Mouse (Mus musculus) spleen, adult 2 months (tissue): ENCODE measurements around the gene Thap2. TPM values are rescaled to one million over a fixed set of nuclear protein-coding genes. Genes with fewer than 3 reads are reported as not detected.

Experiments
- DNase-seq, 2 experiments: peaks; one replicate each; pipeline versions ENCODE4 v3.0.0 to v3.0.0-alpha.2; 2012 to 2021; ENCODE audit warnings: low spot score in 2 of 2, low read depth in 1 of 2
- H3K27ac ChIP-seq: fragments of 200-500 bp; 2 replicates; pipeline ENCODE4 v1.5.1; 2012; ENCODE audit warnings: low read length, inconsistent platforms; ENCODE audit not compliant: insufficient read depth
- H3K27me3 ChIP-seq: fragments of 200-500 bp; 2 replicates; pipeline ENCODE4 v1.6.1; 2012; ENCODE audit warnings: mild to moderate bottlenecking, moderate library complexity, low read length, inconsistent platforms; ENCODE audit not compliant: control insufficient read depth, insufficient read depth
- H3K36me3 ChIP-seq: fragments of 200-500 bp; 2 replicates; pipeline ENCODE4 v1.6.1; 2012; ENCODE audit warnings: mild to moderate bottlenecking, low read length, inconsistent platforms; ENCODE audit not compliant: control insufficient read depth, insufficient read depth
- H3K4me1 ChIP-seq: fragments of 200-500 bp; 2 replicates; pipeline ENCODE4 v1.6.1; 2011; ENCODE audit warnings: inconsistent platforms; ENCODE audit not compliant: control insufficient read depth, insufficient read depth, insufficient read length
- H3K4me3 ChIP-seq: fragments of 200-500 bp; 2 replicates; pipeline ENCODE4 v1.5.1; 2011; ENCODE audit warnings: mild to moderate bottlenecking, inconsistent platforms; ENCODE audit not compliant: insufficient read depth, insufficient read length; ENCODE audit errors: extremely low read depth
- CTCF ChIP-seq: fragments of 200-500 bp; IDR thresholded peaks from 2 replicates; pipeline ENCODE4 v1.5.1; 2011; ENCODE audit warnings: mild to moderate bottlenecking, inconsistent platforms; ENCODE audit not compliant: insufficient read depth, insufficient read length, insufficient replicate concordance; ENCODE audit errors: extremely low read depth
- POLR2A ChIP-seq: fragments of 200-500 bp; IDR thresholded peaks from 2 replicates; pipeline ENCODE4 v1.6.1; 2011; ENCODE audit warnings: low read depth, low read length, inconsistent platforms
- WGBS: fragments of 180-500 bp; shearing (Covaris S2); methylation state at CpG from one replicate; pipeline ENCODE4 v1.1.7; 2018; 5-methylcytosine and 5-hydroxymethylcytosine counted together
- polyA plus RNA-seq: library from polyadenylated mRNA; depleted of rRNA; stranded (reverse); fragments of >200 nt; gene quantifications from 2 replicates; pipeline ENCODE4 v1.2.3, GENCODE M21; 2012

Thap2 gene
- polyA plus RNA-seq, 1 experiment: 3.6 TPM

DNA sequence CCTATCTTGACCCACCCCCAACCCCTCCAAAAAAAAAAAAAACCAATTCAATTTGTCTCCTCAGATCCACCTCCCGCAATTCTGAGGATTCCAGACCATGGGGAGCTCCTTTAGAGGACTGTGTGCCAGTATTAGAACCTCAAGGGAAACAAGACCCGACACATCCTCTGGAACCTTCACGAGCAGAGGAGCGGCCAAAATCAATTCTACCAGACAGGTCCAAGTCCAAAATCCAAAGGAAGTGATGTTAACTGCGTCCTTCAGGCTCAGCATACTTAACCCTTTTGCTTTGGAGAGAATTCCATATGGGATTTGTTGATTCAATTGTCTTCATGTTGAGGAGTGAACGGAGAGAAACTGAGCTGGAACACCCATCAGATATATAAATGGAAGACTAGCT, 29.2 kb downstream of the Thap2 start:
- Histone ChIP-seq H3K27me3 (no peaks in the 10 kb centered on the region; the same call in 1 of the 2 replicates), H3K4me1 (no peaks in the 10 kb centered on the region), H3K36me3 (peaks cover 10% of the 10 kb centered on the region), H3K4me3 (no peak overlapping the region), H3K27ac (no peak overlapping the region)
- no peak for DNase-seq
- TF ChIP-seq CTCF (no peak), POLR2A (no peak)
- WGBS: 88% methylated on average over 6 of the region's 6 CpGs

DNA sequence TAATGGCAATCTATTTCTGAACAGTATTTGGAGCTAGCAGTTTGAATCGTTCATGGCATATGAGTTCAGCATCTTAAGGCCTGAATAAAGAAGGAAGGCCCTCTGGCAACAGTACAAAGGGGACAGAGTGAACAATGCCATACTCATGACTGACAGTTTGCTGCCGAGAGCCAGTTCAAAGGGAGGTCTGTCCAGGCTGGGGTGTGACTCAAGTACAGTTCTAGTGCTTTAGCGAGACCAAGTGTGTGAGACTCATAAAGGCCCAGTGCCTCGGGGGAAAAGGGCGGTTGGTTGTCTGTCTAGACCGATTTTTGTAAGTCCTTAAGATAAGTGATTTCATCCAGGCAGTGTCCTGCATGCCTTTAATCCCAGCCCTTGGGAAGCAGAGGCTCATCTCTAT, 29.7 kb downstream of the Thap2 start:
- 94% methylated on average over 6 of the region's 6 CpGs for WGBS
- no peak for TF ChIP-seq POLR2A
- no peak for TF ChIP-seq CTCF
- Histone ChIP-seq H3K4me1 (no peaks in the 10 kb centered on the region), H3K27ac (no peak overlapping the region), H3K27me3 (no peaks in the 10 kb centered on the region; the same call in 1 of the 2 replicates), H3K4me3 (no peak overlapping the region), H3K36me3 (peaks cover 10% of the 10 kb centered on the region)
- no peak for DNase-seq

GRCm38 (mm10) chr10:115350810-115351397, 33.3 kb downstream of the Thap2 start:
- no peak for DNase-seq
- 84% methylated on average over 2 of the region's 2 CpGs for WGBS

GRCm38 (mm10) chr10:115349509-115349908, 34.7 kb downstream of the Thap2 start:
- Histone ChIP-seq H3K27me3 (no peaks in the 10 kb centered on the region), H3K27ac (no peak overlapping the region), H3K4me3 (no peak overlapping the region), H3K36me3 (peaks cover 5% of the 10 kb centered on the region), H3K4me1 (no peaks in the 10 kb centered on the region)
- no peak for DNase-seq
- WGBS: 93% methylated on average over 7 of the region's 7 CpGs
- no peak for TF ChIP-seq CTCF
- TF ChIP-seq POLR2A: no peak

More at GRCm38 (mm10) chr10:115350810-115351397, 33.3 kb downstream of the Thap2 start:
- no peaks in the 10 kb centered on the region for H3K4me1 ChIP-seq
- peaks cover 5% of the 10 kb centered on the region for H3K36me3 ChIP-seq
- no peak overlapping the region for H3K4me3 ChIP-seq
- H3K27me3 ChIP-seq: no peaks in the 10 kb centered on the region; the same call in 1 of the 2 replicates
- no peak overlapping the region for H3K27ac ChIP-seq
- TF ChIP-seq CTCF (no peak), POLR2A (no peak)

GRCm38 (mm10) chr10:115349029-115349428, 35.2 kb downstream of the Thap2 start:
- Histone ChIP-seq H3K4me1 (no peaks in the 10 kb centered on the region), H3K36me3 (peaks cover 5% of the 10 kb centered on the region), H3K27me3 (no peaks in the 10 kb centered on the region), H3K27ac (no peak overlapping the region), H3K4me3 (no peak overlapping the region)
- 95% methylated on average over 10 of the region's 10 CpGs for WGBS
- TF ChIP-seq CTCF: no peak
- no peak for TF ChIP-seq POLR2A
- DNase-seq: no peak

GRCm38 (mm10) chr10:115348131-115348530, 36.1 kb downstream of the Thap2 start:
- Histone ChIP-seq H3K27me3 (no peaks in the 10 kb centered on the region), H3K36me3 (peaks cover 6% of the 10 kb centered on the region), H3K4me3 (no peak overlapping the region), H3K27ac (no peak overlapping the region), H3K4me1 (no peaks in the 10 kb centered on the region)
- DNase-seq: no peak
- WGBS: 88% methylated on average over 6 of the region's 6 CpGs
- TF ChIP-seq POLR2A: no peak
- no peak for TF ChIP-seq CTCF

DNA sequence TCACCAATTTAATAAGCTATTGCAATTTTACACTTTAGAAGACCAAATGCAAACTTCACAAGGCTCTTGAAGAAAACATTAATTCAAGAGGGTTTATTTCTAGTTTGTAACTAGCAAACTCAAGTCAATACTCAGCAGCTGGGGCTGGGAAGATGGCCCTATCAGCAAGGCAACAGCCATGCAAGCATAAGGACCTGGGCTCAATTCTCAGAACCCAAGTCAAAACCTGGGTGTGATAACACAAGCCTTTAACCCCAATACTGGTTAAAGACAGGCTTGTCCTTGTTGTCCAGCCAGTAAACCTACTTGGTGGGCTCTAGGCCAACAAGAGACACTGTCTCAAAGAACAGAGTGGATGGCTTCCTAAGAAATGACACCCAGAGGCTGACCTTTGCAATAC, 37.8 kb downstream of the Thap2 start:
- DNase-seq: no peak
- H3K36me3 ChIP-seq: peaks cover 16% of the 10 kb centered on the region

More for the DNA sequence above, 37.8 kb downstream of the Thap2 start:
- TF ChIP-seq POLR2A: no peak
- TF ChIP-seq CTCF: no peak
- Histone ChIP-seq H3K4me3 (no peak overlapping the region), H3K27me3 (no peaks in the 10 kb centered on the region), H3K27ac (no peak overlapping the region), H3K4me1 (0 out of 2 replicates have a peak, but pooled peaks cover 2% of the 10 kb centered on the region)
